Mouse (Mus musculus) lung, embryonic 16.5 days (tissue): Measurements from ENCODE around the gene Trappc5. TPM values are rescaled to one million over a fixed set of nuclear protein-coding genes. Genes with fewer than 3 reads are reported as not detected.

Experiments
- ATAC-seq: fragments of 200-750 bp; cut with Nextera tagmentation; 2 replicates; pipeline ENCODE4 v1.8.0; 2017; ENCODE audit warnings: low read depth, mild to moderate bottlenecking, moderate library complexity
- H3K27ac ChIP-seq: fragments of 300-500 bp; sonication (generic); 2 replicates; pipeline ENCODE4 v1.5.1; 2014; ENCODE audit warnings: mild to moderate bottlenecking, control low read depth, low read length
- H3K27me3 ChIP-seq: fragments of 300-500 bp; sonication (generic); 2 replicates; pipeline ENCODE4 v1.6.1; 2014; ENCODE audit warnings: low read depth, low read length, mixed read lengths; ENCODE audit not compliant: control insufficient read depth, insufficient read depth
- H3K36me3 ChIP-seq: fragments of 300-500 bp; sonication (generic); 2 replicates; pipeline ENCODE4 v1.6.1; 2014; ENCODE audit warnings: low read length; ENCODE audit not compliant: control insufficient read depth, insufficient read depth
- H3K4me1 ChIP-seq: fragments of 300-500 bp; sonication (generic); replicated peaks from 2 replicates; pipeline ENCODE4 v1.6.1; 2014; ENCODE audit warnings: low read length, mixed read lengths; ENCODE audit not compliant: control insufficient read depth, insufficient read depth
- H3K4me2 ChIP-seq: fragments of 300-500 bp; sonication (generic); 2 replicates; pipeline ENCODE4 v1.6.1; 2014; ENCODE audit warnings: low read depth, low read length, control low read depth
- H3K4me3 ChIP-seq: fragments of 300-500 bp; sonication (generic); 2 replicates; pipeline ENCODE4 v1.5.1; 2014; ENCODE audit warnings: mild to moderate bottlenecking, low read length, control low read depth
- H3K9ac ChIP-seq: fragments of 300-500 bp; sonication (generic); 2 replicates; pipeline ENCODE4 v1.6.1; 2014; ENCODE audit warnings: low read length, control low read depth
- H3K9me3 ChIP-seq: fragments of 300-500 bp; sonication (generic); 2 replicates; pipeline ENCODE4 v1.6.1; 2016; ENCODE audit warnings: low read length; ENCODE audit not compliant: control insufficient read depth
- WGBS: fragments of 180-500 bp; shearing (Covaris S2); extraction: QIAGEN DNeasy Blood & Tissue Kit; methylation state at CpG from one replicate; pipeline ENCODE4 v1.1.7; 2014; 5-methylcytosine and 5-hydroxymethylcytosine counted together
- polyA plus RNA-seq: library from polyadenylated mRNA; unstranded; fragments of >200 nt; fragmentation: Nextera tagmentation; extraction: Ambion mirVana; gene quantifications from 2 replicates; pipeline ENCODE4 v1.2.1, GENCODE M21; 2015

The Trappc5 gene
- polyA plus RNA-seq, 1 experiment from 2014 or later = 36.4 TPM

DNA sequence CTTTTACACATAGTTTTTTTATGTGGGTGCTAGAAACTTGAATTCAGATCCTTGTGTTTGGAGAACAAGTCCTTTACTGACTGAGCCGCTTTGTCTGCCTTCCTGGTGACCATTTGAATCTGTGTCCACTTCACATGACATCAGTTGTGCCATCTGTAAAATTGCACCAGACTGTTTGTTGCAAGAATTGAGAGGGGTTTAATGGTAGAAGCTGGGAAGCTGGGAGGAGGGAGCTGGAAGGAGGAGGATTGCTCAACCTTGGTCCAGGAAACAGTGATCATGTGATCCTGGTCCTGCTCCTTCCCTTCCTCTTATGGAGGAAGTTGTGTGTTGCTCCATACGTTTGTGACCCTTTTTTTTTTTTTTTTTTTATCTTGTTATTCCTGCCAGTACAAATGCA is 27.8 kb upstream of the Trappc5 start:
- Histone ChIP-seq H3K36me3 (no peaks in the 10 kb centered on the region), H3K4me3 (no peak overlapping the region), H3K9ac (no peak overlapping the region), H3K4me1 (no peaks in the 10 kb centered on the region), H3K9me3 (no peaks in the 10 kb centered on the region), H3K27me3 (no peaks in the 10 kb centered on the region), H3K4me2 (no peak overlapping the region), H3K27ac (no peak overlapping the region)
- ATAC-seq = no peak
- 51% methylated on average over 2 of the region's 2 CpGs for WGBS

DNA sequence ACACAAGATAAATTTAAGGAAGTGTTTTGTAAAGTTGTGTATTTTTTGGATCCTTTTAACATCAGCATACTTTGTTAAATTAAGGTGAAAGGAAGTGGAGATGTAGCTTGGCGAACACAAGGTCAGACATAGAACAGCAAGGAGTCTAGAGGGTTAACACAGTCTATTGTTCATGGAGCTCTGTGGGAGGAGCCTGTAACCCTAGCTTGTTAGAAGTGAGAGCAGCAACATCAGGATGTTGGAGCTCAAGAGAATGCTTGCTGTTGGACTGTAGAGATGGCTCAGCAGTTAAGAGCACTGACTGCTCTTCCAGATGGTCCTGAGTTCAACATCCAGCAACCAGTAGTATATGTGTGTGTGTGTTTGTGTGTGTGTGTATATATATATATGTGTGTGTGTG is 27.1 kb upstream of the Trappc5 start:
- Histone ChIP-seq H3K4me1 (no peaks in the 10 kb centered on the region), H3K36me3 (no peaks in the 10 kb centered on the region), H3K27me3 (no peaks in the 10 kb centered on the region), H3K9ac (no peak overlapping the region), H3K4me3 (no peak overlapping the region), H3K27ac (no peak overlapping the region), H3K4me2 (no peak overlapping the region), H3K9me3 (no peaks in the 10 kb centered on the region)
- ATAC-seq = no peak
- 45% methylated on average over 1 of the region's 1 CpGs for WGBS

DNA sequence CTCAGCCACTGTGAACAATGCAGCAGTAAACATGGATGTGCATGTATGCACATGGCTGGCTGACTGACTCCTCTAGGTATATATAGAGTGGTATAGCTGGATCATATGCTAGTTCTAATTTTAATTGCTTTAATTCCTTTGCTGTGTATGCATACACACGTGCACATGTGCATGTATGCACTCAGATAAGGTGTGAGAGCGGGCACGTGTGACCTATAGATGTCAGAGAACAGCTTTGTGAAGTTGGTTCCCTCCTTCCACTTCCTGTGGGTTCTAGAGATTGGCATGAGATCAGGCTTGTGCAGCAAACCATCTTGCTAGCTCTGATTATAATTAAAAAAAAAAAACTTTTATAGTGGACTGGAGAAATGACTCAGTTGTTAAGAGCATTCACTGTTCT is 23.3 kb upstream of the Trappc5 start:
- Histone ChIP-seq H3K27ac (no peak overlapping the region), H3K27me3 (no peaks in the 10 kb centered on the region), H3K9me3 (no peaks in the 10 kb centered on the region), H3K4me3 (no peak overlapping the region), H3K36me3 (no peaks in the 10 kb centered on the region), H3K9ac (no peak overlapping the region), H3K4me2 (no peak overlapping the region), H3K4me1 (no peaks in the 10 kb centered on the region)
- WGBS = 59% methylated on average over 3 of the region's 3 CpGs
- no peak for ATAC-seq

DNA sequence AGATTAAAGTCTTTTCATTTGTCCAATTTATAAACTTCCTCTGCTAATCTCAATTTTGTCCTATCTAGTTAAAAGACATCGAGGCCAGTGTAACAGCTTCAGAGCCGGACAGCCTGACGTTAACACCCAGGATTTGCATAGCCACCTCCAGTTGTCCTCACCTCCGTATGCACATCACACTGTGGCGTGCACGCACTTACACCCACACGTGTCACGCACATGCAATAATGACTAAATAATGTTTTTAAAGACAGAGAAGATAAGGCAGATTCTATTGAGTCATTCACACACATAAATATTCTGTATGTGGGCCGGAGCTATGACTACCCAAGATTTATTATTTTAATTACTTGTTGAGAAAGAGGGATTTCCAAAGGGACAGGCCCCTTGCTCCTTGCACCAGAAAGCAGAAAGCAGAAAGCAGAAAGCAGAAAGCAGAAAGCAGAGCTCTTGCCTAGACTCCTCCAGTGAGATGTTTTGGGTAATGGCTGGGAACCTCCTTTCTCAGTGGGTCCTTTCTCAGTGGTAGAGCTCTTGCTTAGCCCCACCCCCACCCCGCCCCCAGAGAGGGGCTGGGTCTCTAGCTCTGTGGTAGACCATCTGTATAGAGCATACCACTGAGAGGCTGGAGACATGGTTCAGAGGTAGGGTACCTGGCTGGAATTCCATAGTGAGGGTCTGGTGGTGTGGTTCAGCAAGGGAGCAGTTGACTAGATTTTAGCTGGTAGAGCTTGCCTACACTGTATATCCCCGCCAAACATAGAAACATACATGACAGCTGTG is 21.2 kb upstream of the Trappc5 start:
- Histone ChIP-seq H3K36me3 (no peaks in the 10 kb centered on the region), H3K27ac (no peak overlapping the region), H3K9ac (no peak overlapping the region), H3K27me3 (no peaks in the 10 kb centered on the region), H3K4me1 (no peaks in the 10 kb centered on the region), H3K4me2 (no peak overlapping the region), H3K4me3 (no peak overlapping the region), H3K9me3 (no peaks in the 10 kb centered on the region)
- WGBS = 59% methylated on average over 11 of the region's 11 CpGs
- no peak for ATAC-seq

DNA sequence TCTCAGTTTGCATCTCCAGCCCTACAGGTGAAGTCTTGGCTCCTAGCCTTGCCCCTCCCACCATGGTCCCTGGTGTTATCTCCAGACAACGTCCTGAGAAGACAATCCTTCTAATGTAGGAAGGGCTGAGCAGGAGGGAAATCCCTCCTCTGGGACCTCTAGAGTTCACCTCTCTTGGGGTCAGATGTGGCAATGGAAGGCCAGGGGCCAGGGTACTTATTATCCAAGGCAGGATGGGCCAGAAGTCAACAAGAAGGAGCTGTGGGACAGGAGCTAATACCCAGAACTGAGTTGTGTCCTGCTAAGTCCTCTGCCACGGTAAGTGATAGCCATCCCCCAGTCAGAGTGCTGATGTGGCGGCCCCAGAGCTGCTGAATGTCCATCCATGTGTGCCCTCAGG is 20.6 kb upstream of the Trappc5 start, which contains the start of gene Retn:
Gene Retn, plus strand, starts transcription at position 245 of the 400 bp plus-strand sequence.
- 67% methylated on average over 3 of the region's 3 CpGs for WGBS
- Histone ChIP-seq H3K9me3 (no peaks in the 10 kb centered on the region), H3K4me3 (no peak within 1 kb of the TSS), H3K4me2 (no peak within 1 kb of the TSS), H3K27me3 (no peaks in the 10 kb centered on the region), H3K4me1 (no peaks in the 10 kb centered on the region), H3K9ac (no peak within 1 kb of the TSS), H3K27ac (no peak within 1 kb of the TSS), H3K36me3 (no peaks in the 10 kb centered on the region)
- no peak for ATAC-seq

DNA sequence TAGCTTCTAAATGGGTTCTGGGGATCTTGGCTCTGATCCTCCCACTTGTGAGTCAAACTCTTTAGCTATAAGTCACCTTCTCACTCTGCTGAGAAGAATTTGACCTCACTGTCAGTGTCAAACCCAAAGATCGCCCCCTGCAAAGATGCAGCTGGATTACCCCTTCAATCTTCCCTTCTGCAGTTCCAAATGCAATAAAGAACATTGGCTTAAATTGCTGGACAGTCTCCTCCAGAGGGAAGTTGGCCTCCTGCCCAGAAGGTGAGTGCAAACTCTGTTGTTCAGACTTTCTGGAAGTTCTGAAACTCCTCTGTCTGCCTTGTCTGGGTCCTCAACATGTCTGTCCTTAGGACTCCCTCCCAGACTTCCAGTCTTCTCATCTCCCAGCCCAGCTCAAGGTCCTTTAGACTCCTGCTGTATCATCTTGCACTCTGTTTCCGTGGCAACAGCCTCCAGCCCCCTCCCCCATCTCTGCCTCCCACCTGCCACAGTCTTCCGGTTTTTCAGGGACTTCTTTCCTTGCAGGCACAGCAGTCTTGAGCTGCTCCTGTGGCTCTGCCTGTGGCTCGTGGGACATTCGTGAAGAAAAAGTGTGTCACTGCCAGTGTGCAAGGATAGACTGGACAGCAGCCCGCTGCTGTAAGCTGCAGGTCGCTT is 19.2 kb upstream of the Trappc5 start:
- Histone ChIP-seq H3K4me1 (no peaks in the 10 kb centered on the region), H3K27me3 (no peaks in the 10 kb centered on the region), H3K36me3 (no peaks in the 10 kb centered on the region), H3K4me3 (no peak overlapping the region), H3K9me3 (no peaks in the 10 kb centered on the region), H3K27ac (no peak overlapping the region), H3K9ac (no peak overlapping the region), H3K4me2 (no peak overlapping the region)
- ATAC-seq = no peak
- WGBS = 18% methylated on average over 7 of the region's 7 CpGs

DNA sequence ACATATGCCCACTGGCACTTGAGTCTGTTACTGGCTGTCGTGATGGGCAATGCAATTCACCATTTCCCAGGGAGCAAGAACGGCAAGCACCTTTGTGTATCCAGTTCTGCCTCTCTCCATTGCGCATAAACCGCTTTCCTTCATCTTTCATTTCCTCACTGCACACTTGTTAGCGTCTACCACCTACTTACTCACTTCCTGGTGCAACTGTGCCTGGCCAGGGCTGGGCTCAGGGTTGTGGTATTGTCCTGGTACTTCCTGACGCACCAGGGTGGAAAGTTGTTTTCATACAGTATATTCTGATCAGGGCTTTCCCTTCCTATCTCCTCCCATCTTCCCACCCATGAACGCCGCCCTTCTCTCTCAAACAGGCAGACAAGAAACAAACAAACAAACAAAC is 15.2 kb upstream of the Trappc5 start:
- no peaks in the 10 kb centered on the region for H3K4me1 ChIP-seq
- no peak overlapping the region for H3K9ac ChIP-seq
- no peaks in the 10 kb centered on the region for H3K27me3 ChIP-seq
- no peak for ATAC-seq
- no peak overlapping the region for H3K27ac ChIP-seq
- no peak overlapping the region for H3K4me3 ChIP-seq
- WGBS = 61% methylated on average over 8 of the region's 8 CpGs
- H3K36me3 ChIP-seq = no peaks in the 10 kb centered on the region
- H3K9me3 ChIP-seq = no peaks in the 10 kb centered on the region
- no peak overlapping the region for H3K4me2 ChIP-seq

DNA sequence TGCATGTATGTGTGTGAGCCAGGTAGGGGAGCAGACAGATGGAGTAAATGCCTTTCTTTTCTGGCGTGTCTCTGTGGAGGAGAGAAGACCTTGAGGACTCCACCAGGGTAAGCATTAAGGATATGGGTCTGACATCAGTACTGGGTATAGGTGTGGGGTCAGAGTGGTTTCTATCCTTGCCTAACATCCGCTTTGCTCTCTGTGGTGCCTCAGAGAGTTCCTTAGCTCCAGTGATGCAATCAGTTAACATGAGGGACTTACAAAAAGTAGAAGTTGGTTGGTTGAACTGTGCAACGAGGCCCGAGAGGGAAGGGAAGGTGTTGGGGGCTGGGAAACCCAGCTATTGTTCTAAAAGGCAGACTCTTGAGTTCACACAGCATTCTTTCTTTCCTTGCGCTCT is 11.7 kb upstream of the Trappc5 start:
- no peaks in the 10 kb centered on the region for H3K4me1 ChIP-seq
- no peaks in the 10 kb centered on the region for H3K9me3 ChIP-seq
- no peak for ATAC-seq
- no peak overlapping the region for H3K27ac ChIP-seq
- H3K4me2 ChIP-seq = no peak overlapping the region
- no peak overlapping the region for H3K9ac ChIP-seq
- H3K36me3 ChIP-seq = no peaks in the 10 kb centered on the region
- 45% methylated on average over 5 of the region's 5 CpGs for WGBS
- H3K4me3 ChIP-seq = no peak overlapping the region
- no peaks in the 10 kb centered on the region for H3K27me3 ChIP-seq

DNA sequence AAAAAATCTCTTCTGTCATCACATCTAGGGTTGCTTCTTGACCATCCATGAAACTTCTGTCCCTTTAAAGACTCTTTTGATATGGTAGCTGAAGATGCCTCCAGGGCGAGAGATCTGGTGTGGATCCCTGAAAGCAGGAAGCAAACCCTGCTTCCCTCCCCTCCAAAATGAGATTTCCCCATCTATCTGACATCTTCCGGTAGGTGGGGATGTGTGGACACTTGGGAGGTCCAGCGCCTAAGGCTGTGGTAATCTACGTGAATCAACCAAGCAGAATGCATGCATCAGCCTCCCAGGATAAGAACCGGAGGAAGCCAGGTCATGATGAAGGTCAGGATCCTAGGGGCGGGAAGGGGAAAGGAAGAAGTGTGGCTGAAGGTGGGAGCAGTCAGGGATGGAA is 10.6 kb upstream of the Trappc5 start, which contains the start of gene Mcemp1:
Gene Mcemp1, plus strand, starts transcription at position 248 of the 400 bp plus-strand sequence.
- Histone ChIP-seq H3K9me3 (no peaks in the 10 kb centered on the region), H3K27ac (no peak within 1 kb of the TSS), H3K4me1 (no peaks in the 10 kb centered on the region), H3K4me2 (no peak within 1 kb of the TSS), H3K36me3 (no peaks in the 10 kb centered on the region), H3K9ac (no peak within 1 kb of the TSS), H3K4me3 (no peak within 1 kb of the TSS), H3K27me3 (no peaks in the 10 kb centered on the region)
- ATAC-seq = no peak
- 72% methylated on average over 6 of the region's 6 CpGs for WGBS
